Mouse (Mus musculus): ENCODE results near the gene Kcnd2. TPM values are rescaled to one million over a fixed set of nuclear protein-coding genes. Genes with fewer than 3 reads are reported as not detected.
A peak's percentile ranks its signal among the peaks of the same experiment; 100 is the strongest.

Gene Kcnd2
- total RNA-seq (2014; fragmentation: Nextera tagmentation) (not detected in 2 replicates), total RNA-seq (2017) (0.05 and 0.06 TPM in 2 replicates), polyA plus RNA-seq (2012) (not detected in 2 replicates)

DNA sequence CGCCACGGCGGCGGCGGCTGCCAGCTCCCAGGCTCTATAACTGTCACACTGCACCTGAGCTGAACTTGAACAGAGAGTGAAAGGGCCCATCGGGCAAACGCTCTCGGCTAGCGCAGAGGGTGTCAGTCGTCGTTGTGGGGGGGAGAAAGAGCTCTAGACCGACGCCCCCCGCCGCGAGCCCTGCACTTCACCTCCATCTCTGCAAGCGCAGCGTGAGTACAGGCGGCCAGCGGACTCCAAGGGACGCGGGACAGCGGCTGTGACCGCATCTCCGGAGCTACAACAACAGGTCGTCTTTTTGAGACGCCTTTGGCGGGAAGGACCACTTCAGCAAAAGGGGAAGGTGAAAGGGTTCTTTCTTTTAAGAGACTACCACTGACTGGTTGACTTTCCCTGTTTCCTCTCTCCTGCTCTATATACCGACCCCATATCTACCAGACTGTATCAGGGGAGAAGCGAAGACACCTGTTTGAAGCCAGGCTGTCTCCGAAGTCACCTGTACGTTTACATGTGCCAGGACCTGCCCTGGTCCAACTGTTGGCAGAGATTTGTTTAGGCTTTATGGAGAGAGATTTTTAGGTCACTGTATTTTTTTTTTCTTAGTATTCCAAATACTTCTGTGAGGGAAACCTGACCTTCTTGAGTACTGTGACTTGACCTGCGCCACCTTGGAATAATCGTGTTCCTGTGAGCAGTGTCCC is at the start of gene Kcnd2:
Gene Kcnd2, plus strand, starts transcription at position 13 of the 701 bp plus-strand sequence.
- TF ChIP-seq POLR2AphosphoS5 (IDR thresholded peaks at IDR 0.05; ENCODE audit: insufficient replicate concordance, low read depth, low read length), result no peak
- TF ChIP-seq CTCF (IDR thresholded peaks at IDR 0.05; ENCODE audit: low read depth, low read length), result no peak
- no peak for TF ChIP-seq GATA1 (IDR thresholded peaks at IDR 0.05; ENCODE audit: borderline replicate concordance, low read length)
- TF ChIP-seq TAL1 (conservative IDR thresholded peaks at IDR 0.05; ENCODE audit: low read depth, low read length), result no peak
- no peak for TF ChIP-seq GATA2 (IDR thresholded peaks at IDR 0.05; ENCODE audit: borderline replicate concordance, low read depth, low read length)
- no peak for ATAC-seq (ENCODE audit: extremely low read depth, insufficient number of reproducible peaks, low FRiP score, poor library complexity, severe bottlenecking)
- Histone ChIP-seq H3K27me3 (ENCODE audit: insufficient read depth, low read length) (peaks cover 10% of the 10 kb centered on the region; the same call in 1 of the 2 replicates), H3K36me3 (replicated peaks) (no peaks in the 10 kb centered on the region), H3K9me3 (replicated peaks) (peaks cover 8% of the 10 kb centered on the region), H3K4me3 (ENCODE audit: low read depth, low read length) (no peak within 1 kb of the TSS; the same call in 1 of the 2 replicates), H3K4me1 (ENCODE audit: insufficient read depth, low read depth, low read length) (no peaks in the 10 kb centered on the region)
- no peak for DNase-seq (ENCODE audit: low spot score)

GRCm38 (mm10) chr6:21166611-21167010 is 48.7 kb upstream of the Kcnd2 start:
- Histone ChIP-seq H3K4me3 (ENCODE audit: low read depth, low read length) (no peak overlapping the region), H3K4me1 (ENCODE audit: insufficient read depth, low read depth, low read length) (no peaks in the 10 kb centered on the region), H3K27me3 (ENCODE audit: insufficient read depth, low read length) (no peaks in the 10 kb centered on the region), H3K9me3 (replicated peaks) (no peaks in the 10 kb centered on the region), H3K36me3 (replicated peaks) (no peaks in the 10 kb centered on the region)
- TF ChIP-seq GATA1 (IDR thresholded peaks at IDR 0.05; ENCODE audit: borderline replicate concordance, low read length) (no peak), POLR2AphosphoS5 (IDR thresholded peaks at IDR 0.05; ENCODE audit: insufficient replicate concordance, low read depth, low read length) (no peak), CTCF (IDR thresholded peaks at IDR 0.05; ENCODE audit: low read depth, low read length) (no peak), GATA2 (IDR thresholded peaks at IDR 0.05; ENCODE audit: borderline replicate concordance, low read depth, low read length) (no peak), TAL1 (conservative IDR thresholded peaks at IDR 0.05; ENCODE audit: low read depth, low read length) (no peak)
- ATAC-seq (ENCODE audit: extremely low read depth, insufficient number of reproducible peaks, low FRiP score, poor library complexity, severe bottlenecking) (no peak), DNase-seq (ENCODE audit: low spot score) (no peak)

GRCm38 (mm10) chr6:21195341-21195740 is 20.0 kb upstream of the Kcnd2 start:
- H3K4me3 ChIP-seq (ENCODE audit: low read depth, low read length), result no peak overlapping the region
- ATAC-seq (ENCODE audit: extremely low read depth, insufficient number of reproducible peaks, low FRiP score, poor library complexity, severe bottlenecking) (no peak), DNase-seq (ENCODE audit: low spot score) (no peak)
- H3K27me3 ChIP-seq (ENCODE audit: insufficient read depth, low read length), result no peaks in the 10 kb centered on the region
- TF ChIP-seq POLR2AphosphoS5 (IDR thresholded peaks at IDR 0.05; ENCODE audit: insufficient replicate concordance, low read depth, low read length) (no peak), CTCF (IDR thresholded peaks at IDR 0.05; ENCODE audit: low read depth, low read length) (no peak), GATA2 (IDR thresholded peaks at IDR 0.05; ENCODE audit: borderline replicate concordance, low read depth, low read length) (no peak), GATA1 (IDR thresholded peaks at IDR 0.05; ENCODE audit: borderline replicate concordance, low read length) (no peak), TAL1 (conservative IDR thresholded peaks at IDR 0.05; ENCODE audit: low read depth, low read length) (no peak)
- H3K9me3 ChIP-seq (replicated peaks), result peaks cover 5% of the 10 kb centered on the region
- no peaks in the 10 kb centered on the region for H3K36me3 ChIP-seq (replicated peaks)
- no peaks in the 10 kb centered on the region for H3K4me1 ChIP-seq (ENCODE audit: insufficient read depth, low read depth, low read length)

- no peak for TF ChIP-seq GATA1 (IDR thresholded peaks at IDR 0.05; ENCODE audit: borderline replicate concordance, low read length)
- no peak for TF ChIP-seq POLR2AphosphoS5 (IDR thresholded peaks at IDR 0.05; ENCODE audit: insufficient replicate concordance, low read depth, low read length)
- no peak for TF ChIP-seq TAL1 (conservative IDR thresholded peaks at IDR 0.05; ENCODE audit: low read depth, low read length)
- TF ChIP-seq GATA2 (IDR thresholded peaks at IDR 0.05; ENCODE audit: borderline replicate concordance, low read depth, low read length), result no peak
- TF ChIP-seq CTCF (IDR thresholded peaks at IDR 0.05; ENCODE audit: low read depth, low read length), result 0 out of 2 replicates have a peak, but pooled peaks have one; percentile 7
- no peak for DNase-seq (ENCODE audit: low spot score)
- peaks cover 8% of the 10 kb centered on the region for H3K9me3 ChIP-seq (replicated peaks)
- H3K27me3 ChIP-seq (ENCODE audit: insufficient read depth, low read length), result peaks cover 10% of the 10 kb centered on the region; the same call in 1 of the 2 replicates
- no peaks in the 10 kb centered on the region for H3K36me3 ChIP-seq (replicated peaks)
- H3K4me1 ChIP-seq (ENCODE audit: insufficient read depth, low read depth, low read length), result no peaks in the 10 kb centered on the region
- ATAC-seq (ENCODE audit: extremely low read depth, insufficient number of reproducible peaks, low FRiP score, poor library complexity, severe bottlenecking), result no peak
- no peak overlapping the region for H3K4me3 ChIP-seq (ENCODE audit: low read depth, low read length)
These were observed 1.2 kb upstream of the Kcnd2 start for GRCm38 (mm10) chr6:21213865-21214672.

- ATAC-seq (ENCODE audit: extremely low read depth, insufficient number of reproducible peaks, low FRiP score, poor library complexity, severe bottlenecking), result no peak
- DNase-seq (ENCODE audit: low spot score), result no peak
- TF ChIP-seq POLR2AphosphoS5 (IDR thresholded peaks at IDR 0.05; ENCODE audit: insufficient replicate concordance, low read depth, low read length), result no peak
- no peak for TF ChIP-seq TAL1 (conservative IDR thresholded peaks at IDR 0.05; ENCODE audit: low read depth, low read length)
- no peak for TF ChIP-seq GATA1 (IDR thresholded peaks at IDR 0.05; ENCODE audit: borderline replicate concordance, low read length)
- TF ChIP-seq GATA2 (IDR thresholded peaks at IDR 0.05; ENCODE audit: borderline replicate concordance, low read depth, low read length), result no peak
- TF ChIP-seq CTCF (IDR thresholded peaks at IDR 0.05; ENCODE audit: low read depth, low read length), result no peak
- no peak overlapping the region; the same call in 1 of the 2 replicates for H3K4me3 ChIP-seq (ENCODE audit: low read depth, low read length)
- H3K4me1 ChIP-seq (ENCODE audit: insufficient read depth, low read depth, low read length), result no peaks in the 10 kb centered on the region
- H3K27me3 ChIP-seq (ENCODE audit: insufficient read depth, low read length), result peaks cover 10% of the 10 kb centered on the region; the same call in 1 of the 2 replicates
- H3K36me3 ChIP-seq (replicated peaks), result no peaks in the 10 kb centered on the region
- peaks cover 8% of the 10 kb centered on the region for H3K9me3 ChIP-seq (replicated peaks)
These were observed 421 bp upstream of the Kcnd2 start for GRCm38 (mm10) chr6:21214673-21215490.

Data from G1E (cell line).